Mouse (Mus musculus) embryonic facial prominence, embryonic 11.5 days (tissue): ENCODE results near the gene Gm15448. TPM values are rescaled to one million over a fixed set of nuclear protein-coding genes. Genes with fewer than 3 reads are reported as not detected.
"Not testable (repeated sequence)": the region's sequence is repeated elsewhere in the genome, so short reads cannot be mapped to it uniquely, and the experiment has no call there.

ENCODE experiments used
- ATAC-seq: fragments of 200-750 bp; cut with Nextera tagmentation; replicated peaks from 2 replicates; pipeline ENCODE4 v1.8.0; 2017; ENCODE audit warnings: low read depth; ENCODE audit not compliant: insufficient number of reproducible peaks, low FRiP score, low TSS enrichment
- DNase-seq: peaks from one replicate; pipeline ENCODE4 v3.0.0-alpha.2; 2015; ENCODE audit warnings: low spot score
- H3K27ac ChIP-seq: fragments of 300-500 bp; sonication (generic); replicated peaks from 2 replicates; pipeline ENCODE4 v1.5.1; 2014; ENCODE audit warnings: mild to moderate bottlenecking, low read depth, low read length, control low read depth
- H3K27me3 ChIP-seq: fragments of 300-500 bp; sonication (generic); 2 replicates; pipeline ENCODE4 v1.6.1; 2014; ENCODE audit warnings: mild to moderate bottlenecking, low read length, moderate library complexity, mixed read lengths; ENCODE audit not compliant: control insufficient read depth, insufficient read depth
- H3K36me3 ChIP-seq: fragments of 300-500 bp; sonication (generic); replicated peaks from 2 replicates; pipeline ENCODE4 v1.6.1; 2014; ENCODE audit warnings: low read depth, mild to moderate bottlenecking, low read length, moderate library complexity, mixed read lengths; ENCODE audit not compliant: control insufficient read depth, insufficient read depth
- H3K4me1 ChIP-seq: fragments of 300-500 bp; sonication (generic); 2 replicates; pipeline ENCODE4 v1.6.1; 2014; ENCODE audit warnings: low read length, mixed read lengths; ENCODE audit not compliant: control insufficient read depth, insufficient read depth
- H3K4me2 ChIP-seq: fragments of 300-500 bp; sonication (generic); 2 replicates; pipeline ENCODE4 v1.6.1; 2014; ENCODE audit warnings: low read depth, mild to moderate bottlenecking, control low read depth, low read length, moderate library complexity
- H3K4me3 ChIP-seq: fragments of 300-500 bp; sonication (generic); 2 replicates; pipeline ENCODE4 v1.5.1; 2014; ENCODE audit warnings: low read depth, low read length, control low read depth
- H3K9ac ChIP-seq: fragments of 300-500 bp; sonication (generic); replicated peaks from 2 replicates; pipeline ENCODE4 v1.6.1; 2014; ENCODE audit warnings: mild to moderate bottlenecking, control low read depth, low read length
- H3K9me3 ChIP-seq: fragments of 300-500 bp; sonication (generic); replicated peaks from 2 replicates; pipeline ENCODE4 v1.6.1; 2016; ENCODE audit warnings: mild to moderate bottlenecking, low read length, inconsistent platforms, mixed read lengths; ENCODE audit not compliant: control insufficient read depth
- WGBS: fragments of 180-500 bp; shearing (Covaris S2); extraction: QIAGEN DNeasy Blood & Tissue Kit; methylation state at CpG from one replicate; pipeline ENCODE4 v1.1.7; 2014; 5-methylcytosine and 5-hydroxymethylcytosine counted together
- polyA plus RNA-seq: library from polyadenylated mRNA; unstranded; fragments of >200 nt; fragmentation: Nextera tagmentation; extraction: Ambion mirVana; gene quantifications from 2 replicates; pipeline ENCODE4 v1.2.1, GENCODE M21; 2014

The Gm15448 gene
- not detected in 2 replicates for polyA plus RNA-seq

GRCm38 (mm10) chr7:3825599-3825998 lies at the start of gene Gm15448:
Gene Gm15448 (minus strand): TSS chr7:3825687.
- ATAC-seq, H3K4me2 ChIP-seq: not testable (repeated sequence)
- WGBS, result 73% methylated on average over 1 of the region's 3 CpGs

GRCm38 (mm10) chr7:3875032-3875431 lies 49.5 kb upstream of the Gm15448 start:
- H3K4me3 ChIP-seq, H3K4me2 ChIP-seq, H3K9me3 ChIP-seq, H3K4me1 ChIP-seq, ATAC-seq, H3K36me3 ChIP-seq, H3K27me3 ChIP-seq, H3K9ac ChIP-seq, H3K27ac ChIP-seq, DNase-seq: not testable (repeated sequence)
- no CpG with 5 or more reads among the region's 1 CpGs for WGBS

More at GRCm38 (mm10) chr7:3825599-3825998, at the start of gene Gm15448:
- not testable (repeated sequence) for H3K27ac ChIP-seq, H3K9me3 ChIP-seq, H3K4me3 ChIP-seq, DNase-seq, H3K27me3 ChIP-seq, H3K9ac ChIP-seq, H3K36me3 ChIP-seq, H3K4me1 ChIP-seq

GRCm38 (mm10) chr7:3844951-3845350 lies 19.5 kb upstream of the Gm15448 start, which contains the start of gene Pira2:
Gene Pira2 (minus strand): TSS chr7:3845051.
- not testable (repeated sequence) for H3K27ac ChIP-seq, H3K9me3 ChIP-seq, H3K9ac ChIP-seq, ATAC-seq, H3K27me3 ChIP-seq, DNase-seq, H3K36me3 ChIP-seq, H3K4me2 ChIP-seq, H3K4me3 ChIP-seq, H3K4me1 ChIP-seq
- WGBS, result no CpG with 5 or more reads among the region's 2 CpGs

- ATAC-seq, H3K27me3 ChIP-seq, H3K4me3 ChIP-seq, H3K4me1 ChIP-seq, H3K9ac ChIP-seq, H3K27ac ChIP-seq, H3K36me3 ChIP-seq, DNase-seq, H3K9me3 ChIP-seq, H3K4me2 ChIP-seq: not testable (repeated sequence)
- no CpG with 5 or more reads among the region's 1 CpGs for WGBS
Observed at GRCm38 (mm10) chr7:3837854-3838253, 12.4 kb upstream of the Gm15448 start.

GRCm38 (mm10) chr7:3830633-3831032 lies 5.1 kb upstream of the Gm15448 start:
- not testable (repeated sequence) for ATAC-seq, H3K4me3 ChIP-seq

GRCm38 (mm10) chr7:3811912-3812311 lies 13.6 kb downstream of the Gm15448 start:
- H3K4me1 ChIP-seq, H3K4me2 ChIP-seq, H3K27me3 ChIP-seq, ATAC-seq, H3K9ac ChIP-seq, H3K4me3 ChIP-seq, DNase-seq, H3K36me3 ChIP-seq, H3K27ac ChIP-seq, H3K9me3 ChIP-seq: not testable (repeated sequence)

More at GRCm38 (mm10) chr7:3830633-3831032, 5.1 kb upstream of the Gm15448 start:
- not testable (repeated sequence) for H3K9me3 ChIP-seq, H3K4me1 ChIP-seq, H3K36me3 ChIP-seq, H3K27me3 ChIP-seq, H3K9ac ChIP-seq, H3K4me2 ChIP-seq, DNase-seq, H3K27ac ChIP-seq

GRCm38 (mm10) chr7:3802935-3803334 lies 22.6 kb downstream of the Gm15448 start:
- not testable (repeated sequence) for H3K4me1 ChIP-seq, H3K36me3 ChIP-seq, ATAC-seq, H3K4me3 ChIP-seq, H3K27ac ChIP-seq, DNase-seq, H3K27me3 ChIP-seq, H3K9ac ChIP-seq, H3K4me2 ChIP-seq, H3K9me3 ChIP-seq
- 81% methylated on average over 4 of the region's 4 CpGs for WGBS

- H3K9me3 ChIP-seq, H3K4me3 ChIP-seq, H3K27ac ChIP-seq, H3K9ac ChIP-seq, H3K36me3 ChIP-seq, H3K4me1 ChIP-seq, H3K27me3 ChIP-seq, H3K4me2 ChIP-seq, ATAC-seq, DNase-seq: not testable (repeated sequence)
- 75% methylated on average over 3 of the region's 3 CpGs for WGBS
Observed at GRCm38 (mm10) chr7:3799940-3800339, 25.5 kb downstream of the Gm15448 start.
